In genomic region chr2:126496838-126497237, GRCm38 (mm10) we compare ENCODE assay signal across 30 mouse cellular contexts. TPM values are rescaled to one million over a fixed set of nuclear protein-coding genes. Genes with fewer than 3 reads are reported as not detected.
DNase-seq lines count a peak whose midpoint lies in the region; ATAC-seq and TF ChIP-seq lines count a peak whose summit lies in the region.
"Had no signal": no experiment of that assay in that cellular context is flagged by ENCODE, and none has a peak within 500 bp of the region (broad histone marks: within the 10 kb centered on the region; RNA-seq: fewer than 3 reads in every experiment).

No protein-coding gene starts in this region.

- peak; percentile 23 to 24; a peak in 2 of 4 replicates for ATAC-seq in hematopoietic stem cell, adult 5-6 weeks (replicated peaks in 1 of 2; ENCODE audit: insufficient read depth in 1 of 2, low FRiP score in 2 of 2, low TSS enrichment in 1 of 2, low read depth in 1 of 2, poor library complexity in 2 of 2, severe bottlenecking in 2 of 2)
- ATAC-seq in neutrophil, adult 5-6 weeks (ENCODE audit: extremely low read depth, insufficient number of reproducible peaks, low FRiP score, poor library complexity, severe bottlenecking) = peak; percentile 24; the same call in 1 of the 2 replicates
- no peak for ATAC-seq in forebrain, embryonic 13.5 days
- ATAC-seq: forebrain, embryonic 14.5 days; Patski had no signal

- 55% methylated on average over 9 of the region's 9 CpGs for WGBS in spleen, adult 2 months
- 87% methylated on average over 9 of the region's 9 CpGs for WGBS in midbrain, embryonic 10.5 days
- whole genome bisulfite sequencing in forebrain, embryonic 13.5 days = 81% methylated on average over 9 of the region's 9 CpGs

- no peak overlapping the region for H3K4me3 ChIP-seq in spleen, adult 2 months (ENCODE audit: extremely low read depth, insufficient read depth, insufficient read length)
- H3K4me3 ChIP-seq in midbrain, embryonic 10.5 days = no peak overlapping the region
- H3K4me3 ChIP-seq in forebrain, embryonic 13.5 days = no peak overlapping the region
- H3K4me3 ChIP-seq: embryonic facial prominence, embryonic 13.5 days; erythroblast, embryonic 14.5 days; heart, adult 2 months; heart, embryonic 15.5 days; hindbrain, embryonic 15.5 days had no signal

- H3K9ac ChIP-seq in forebrain, embryonic 13.5 days = no peak overlapping the region
- H3K9ac ChIP-seq: embryonic facial prominence, embryonic 13.5 days; heart, embryonic 15.5 days; hindbrain, embryonic 15.5 days had no signal

- H3K27ac ChIP-seq in spleen, adult 2 months (ENCODE audit: insufficient read depth, low read length) = peak overlapping the region; percentile 49; the same call in 1 of the 2 replicates
- no peak overlapping the region for H3K27ac ChIP-seq in midbrain, embryonic 10.5 days (replicated peaks)
- no peak overlapping the region for H3K27ac ChIP-seq in forebrain, embryonic 13.5 days
- H3K27ac ChIP-seq: embryonic facial prominence, embryonic 13.5 days; heart, adult 2 months; heart, embryonic 15.5 days; hindbrain, embryonic 15.5 days had no signal

- intact Hi-C loops in heart, postnatal 25 days (cut with DNase I) = no loop called here

- no peaks in the 10 kb centered on the region for H3K36me3 ChIP-seq in spleen, adult 2 months (ENCODE audit: control insufficient read depth, insufficient read depth, low read length)
- H3K36me3 ChIP-seq in midbrain, embryonic 10.5 days = no peaks in the 10 kb centered on the region
- H3K36me3 ChIP-seq in forebrain, embryonic 13.5 days (ENCODE audit: poor library complexity, severe bottlenecking) = no peaks in the 10 kb centered on the region
- H3K36me3 ChIP-seq: embryonic facial prominence, embryonic 13.5 days; G1E; heart, embryonic 15.5 days; hindbrain, embryonic 15.5 days had no signal

- no peak overlapping the region for H3K4me2 ChIP-seq in forebrain, embryonic 13.5 days
- H3K4me2 ChIP-seq: embryonic facial prominence, embryonic 13.5 days; heart, embryonic 15.5 days; hindbrain, embryonic 15.5 days; midbrain, embryonic 11.5 days had no signal

- peak; percentile 22 for DNase-seq in heart, adult 8-10 months (ENCODE audit: low spot score)
- DNase-seq in heart, postnatal 25 days (ENCODE audit: low spot score) = no peak
- no peak for DNase-seq in spleen, adult 2 months (ENCODE audit: low read depth in 1 of 2, low spot score in 2 of 2)
- no peak for DNase-seq in spleen, postnatal 36 days (ENCODE audit: low spot score in 2 of 2)
- no peak for DNase-seq in midbrain, embryonic 10.5 days (ENCODE audit: low spot score)
- DNase-seq: cerebellum, adult 2 months; cerebellum, postnatal 25 days; embryo, embryonic 11 days; gastrocnemius, postnatal 10 days; heart, postnatal 4 days; kidney, adult 8-10 months; kidney, postnatal 25 days; layer of hippocampus, postnatal 36 days; lung, postnatal 14 days; thymus, postnatal 25 days had no signal

- no peak for TF ChIP-seq POLR2A in spleen, adult 2 months (IDR thresholded peaks at IDR 0.05; ENCODE audit: low read depth, low read length)

- no peak for TF ChIP-seq CTCF in spleen, adult 2 months (IDR thresholded peaks at IDR 0.05; ENCODE audit: extremely low read depth, insufficient read depth, insufficient read length, insufficient replicate concordance)

- peaks cover 18% of the 10 kb centered on the region; the same call in 1 of the 2 replicates for H3K4me1 ChIP-seq in spleen, adult 2 months (ENCODE audit: control insufficient read depth, insufficient read depth, insufficient read length)
- H3K4me1 ChIP-seq in midbrain, embryonic 10.5 days = no peaks in the 10 kb centered on the region
- H3K4me1 ChIP-seq in forebrain, embryonic 13.5 days = no peaks in the 10 kb centered on the region
- H3K4me1 ChIP-seq: embryonic facial prominence, embryonic 13.5 days; hindbrain, embryonic 15.5 days had no signal

- no peaks in the 10 kb centered on the region for H3K9me3 ChIP-seq in midbrain, embryonic 10.5 days (replicated peaks)
- H3K9me3 ChIP-seq in forebrain, embryonic 13.5 days (replicated peaks) = no peaks in the 10 kb centered on the region
- H3K9me3 ChIP-seq: embryonic facial prominence, embryonic 13.5 days; G1E; heart, embryonic 15.5 days; hindbrain, embryonic 15.5 days had no signal

- no peaks in the 10 kb centered on the region for H3K27me3 ChIP-seq in spleen, adult 2 months (ENCODE audit: control insufficient read depth, insufficient read depth, low read length)
- H3K27me3 ChIP-seq in midbrain, embryonic 10.5 days (ENCODE audit: low read depth, poor library complexity, severe bottlenecking) = no peaks in the 10 kb centered on the region
- H3K27me3 ChIP-seq in forebrain, embryonic 13.5 days = no peaks in the 10 kb centered on the region
- H3K27me3 ChIP-seq: CH12.LX; embryonic facial prominence, embryonic 13.5 days; heart, embryonic 15.5 days; hindbrain, embryonic 15.5 days had no signal

RNA-seq across cellular contexts. Expression of gene Atp8b4, which starts 3.6 kb away (rescaled TPM):
- under 1 TPM; 0.19 to 0.49 (median 0.33) TPM for total RNA-seq in heart, adult 8-10 months (2022)
- total RNA-seq in heart, postnatal 25 days (2021) = under 1 TPM; 0.25 to 0.52 TPM
- polyA plus RNA-seq in spleen, adult 2 months (2012; rRNA removed) = 2.1 and 2.5 TPM in 2 replicates
- 31.5 and 55.8 TPM in 2 replicates for total RNA-seq in hematopoietic stem cell, adult 5-6 weeks (2017)
- 64.2 and 76.6 TPM in 2 replicates for total RNA-seq in neutrophil, adult 5-6 weeks (2017)
- 0.07 and 0.12 TPM in 2 replicates for polyA plus RNA-seq in midbrain, embryonic 10.5 days (2016; fragmentation: Nextera tagmentation; extraction: Ambion mirVana)
- polyA plus RNA-seq in forebrain, embryonic 13.5 days (2015; fragmentation: Nextera tagmentation; extraction: Ambion mirVana) = 0.09 TPM in 1 of 2 replicates, not detected in the other
- total RNA-seq: layer of hippocampus, postnatal 36 days; left cerebral cortex, postnatal 25 days had no signal
- polyA plus RNA-seq: erythroblast, embryonic 14.5 days; midbrain, postnatal 0 days had no signal

RNA-seq across cellular contexts. Expression of gene Slc27a2, which starts 55.4 kb away (rescaled TPM):
- under 1 TPM in 2 of 4 experiments, not detected in 2; 0.17 to 0.22 TPM for total RNA-seq in heart, adult 8-10 months (2022)
- total RNA-seq in heart, postnatal 25 days (2021) = under 1 TPM; 0.11 to 0.26 TPM
- polyA plus RNA-seq in spleen, adult 2 months (2012; rRNA removed) = 0.31 and 0.57 TPM in 2 replicates
- 3.4 and 5.8 TPM in 2 replicates for total RNA-seq in hematopoietic stem cell, adult 5-6 weeks (2017)
- total RNA-seq in neutrophil, adult 5-6 weeks (2017) = 1.4 and 2.8 TPM in 2 replicates
- polyA plus RNA-seq in midbrain, embryonic 10.5 days (2016; fragmentation: Nextera tagmentation; extraction: Ambion mirVana) = 1.3 and 2.3 TPM in 2 replicates
- 2.8 and 4.0 TPM in 2 replicates for polyA plus RNA-seq in forebrain, embryonic 13.5 days (2015; fragmentation: Nextera tagmentation; extraction: Ambion mirVana)
- total RNA-seq: CH12.LX; heart, postnatal 4 days had no signal
- polyA plus RNA-seq: erythroblast, embryonic 14.5 days; G1E; Patski had no signal

Comparison
In these comparisons a context has a peak if more than half of its experiments do, and no peak if none do; other contexts are left out.
1. RNA of gene Atp8b4, which starts 3.6 kb away (total RNA-seq): 64.2 to 76.6 TPM in neutrophil, adult 5-6 weeks and 31.5 to 55.8 TPM in hematopoietic stem cell, adult 5-6 weeks; 0.25 to 0.52 TPM in heart, postnatal 25 days and 0.19 to 0.49 TPM in heart, adult 8-10 months; every median in the first group is over 10 times any median in the second.